Mouse (Mus musculus): Measurements from ENCODE around the gene 1110051M20Rik. TPM values are rescaled to one million over a fixed set of nuclear protein-coding genes. Genes with fewer than 3 reads are reported as not detected.
A peak's percentile ranks its signal among the peaks of the same experiment; 100 is the strongest.

The 1110051M20Rik gene
- polyA plus RNA-seq, 1 experiment: 45.5 TPM

GRCm38 (mm10) chr2:91458252-91458672 is 13.8 kb upstream of the 1110051M20Rik start:
- Histone ChIP-seq H3K36me3 (ENCODE audit: control insufficient read depth, insufficient read depth) (no peaks in the 10 kb centered on the region), H3K27me3 (ENCODE audit: control insufficient read depth, insufficient read depth, insufficient read length) (no peaks in the 10 kb centered on the region), H3K79me2 (ENCODE audit: control insufficient read depth, insufficient read depth) (peaks cover 28% of the 10 kb centered on the region), H3ac (ENCODE audit: control insufficient read depth, insufficient read length) (peak overlapping the region; percentile 61), H3K4me2 (ENCODE audit: low read depth) (peak overlapping the region; percentile 93), H3K4me3 (peak overlapping the region; percentile 73)
- no peak for TF ChIP-seq REST (IDR thresholded peaks at IDR 0.05; ENCODE audit: insufficient read depth, insufficient read length)
- TF ChIP-seq MYOG (IDR thresholded peaks at IDR 0.05; ENCODE audit: control insufficient read depth in 1 of 3, insufficient read depth in 1 of 3, insufficient read length in 2 of 3, low read depth in 2 of 3): no peak
- TF ChIP-seq SRF (IDR thresholded peaks at IDR 0.05; ENCODE audit: control insufficient read depth, insufficient read length, low read depth): no peak
- TF ChIP-seq POLR2A (IDR thresholded peaks at IDR 0.05; ENCODE audit: insufficient read length, low read depth): peak; percentile 23

DNA sequence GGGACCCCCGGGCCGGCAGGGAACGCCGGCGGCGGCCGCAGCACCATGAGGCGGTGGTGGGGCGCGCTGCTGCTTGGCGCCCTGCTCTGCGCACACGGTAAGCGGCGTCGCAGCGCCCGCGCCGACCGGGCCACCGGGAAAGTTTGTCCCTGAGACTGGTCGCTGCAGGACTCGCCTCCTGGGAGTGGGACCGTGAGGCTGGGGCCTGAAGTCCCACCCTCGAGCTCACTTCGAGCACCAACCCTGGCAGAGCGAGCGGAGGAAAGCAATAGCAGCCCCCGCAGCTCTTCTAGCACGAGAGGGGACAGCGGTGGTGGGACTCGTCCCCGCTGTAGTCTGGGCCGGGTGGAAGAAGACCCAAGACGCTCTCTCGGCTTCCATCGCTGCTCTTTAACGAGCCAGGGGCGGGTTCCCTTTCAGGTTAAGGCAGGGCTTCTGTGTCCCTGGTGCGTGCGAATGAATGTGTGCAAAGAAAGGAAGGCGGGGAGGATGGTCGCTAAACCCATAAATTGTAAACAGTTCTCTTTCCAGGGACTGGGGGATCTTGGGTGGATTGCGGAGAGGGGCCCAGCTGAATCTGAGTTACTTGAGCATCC is 13.2 kb upstream of the 1110051M20Rik start:
- H3ac ChIP-seq (ENCODE audit: control insufficient read depth, insufficient read length): peak overlapping the region; percentile 61
- peak overlapping the region; percentile 93 for H3K4me2 ChIP-seq (ENCODE audit: low read depth)
- no peaks in the 10 kb centered on the region for H3K27me3 ChIP-seq (ENCODE audit: control insufficient read depth, insufficient read depth, insufficient read length)
- peak overlapping the region; percentile 73 for H3K4me3 ChIP-seq
- TF ChIP-seq MYOD1 (IDR thresholded peaks at IDR 0.05; ENCODE audit: control insufficient read depth in 1 of 3, insufficient read length in 2 of 3, low read depth in 2 of 3): no peak
- no peak for TF ChIP-seq E2F4 (IDR thresholded peaks at IDR 0.05; ENCODE audit: insufficient read depth)
- TF ChIP-seq USF1 (IDR thresholded peaks at IDR 0.05; ENCODE audit: low read depth): no peak
- no peak for TF ChIP-seq TCF12 (IDR thresholded peaks at IDR 0.05; ENCODE audit: insufficient read depth, poor library complexity, severe bottlenecking)
- H3K36me3 ChIP-seq (ENCODE audit: control insufficient read depth, insufficient read depth): no peaks in the 10 kb centered on the region
- H3K79me2 ChIP-seq (ENCODE audit: control insufficient read depth, insufficient read depth): peaks cover 25% of the 10 kb centered on the region

DNA sequence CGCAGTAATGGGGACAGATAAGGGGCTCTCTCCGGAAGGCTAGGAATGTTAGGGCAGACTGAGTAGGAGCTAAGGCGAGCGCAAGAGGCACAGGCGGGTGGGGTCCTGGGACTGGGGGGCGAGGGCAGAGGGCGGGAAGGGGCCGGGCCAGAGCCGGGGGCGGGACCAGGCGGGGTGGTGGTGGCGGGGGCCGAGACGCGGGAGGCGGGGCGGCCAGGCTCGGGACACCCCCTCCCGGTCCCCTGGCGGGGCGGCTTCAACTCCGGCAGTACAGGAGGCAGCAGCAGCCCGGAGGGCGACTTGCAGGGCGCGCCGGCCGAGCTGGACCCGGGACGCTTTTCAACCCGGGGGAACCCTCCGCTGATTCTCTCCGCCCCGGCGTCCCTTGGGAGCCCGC is 12.8 kb upstream of the 1110051M20Rik start, which contains the start of gene Lrp4:
Gene Lrp4, plus strand, starts transcription at position 253 of the 397 bp plus-strand sequence.
- H3K79me2 ChIP-seq (ENCODE audit: control insufficient read depth, insufficient read depth): peaks cover 20% of the 10 kb centered on the region
- H3ac ChIP-seq (ENCODE audit: control insufficient read depth, insufficient read length): peak within 1 kb of the TSS; percentile 61
- TF ChIP-seq E2F4 (IDR thresholded peaks at IDR 0.05; ENCODE audit: insufficient read depth) (no peak), TCF3 (IDR thresholded peaks at IDR 0.05; ENCODE audit: insufficient read length, low read depth) (no peak), POLR2A (IDR thresholded peaks at IDR 0.05; ENCODE audit: insufficient read length, low read depth) (peak; percentile 81), CEBPB (IDR thresholded peaks at IDR 0.05; ENCODE audit: insufficient read depth, poor library complexity, severe bottlenecking) (no peak), POLR2AphosphoS2 (IDR thresholded peaks at IDR 0.05; ENCODE audit: insufficient read length, low read depth) (peak; percentile 79), REST (IDR thresholded peaks at IDR 0.05; ENCODE audit: insufficient read depth, insufficient read length) (no peak), MYOD1 (IDR thresholded peaks at IDR 0.05; ENCODE audit: control insufficient read depth in 1 of 3, insufficient read length in 2 of 3, low read depth in 2 of 3) (no peak), MAX (IDR thresholded peaks at IDR 0.05; ENCODE audit: low read depth) (no peak), TCF12 (IDR thresholded peaks at IDR 0.05; ENCODE audit: insufficient read depth, poor library complexity, severe bottlenecking) (no peak)
- no peaks in the 10 kb centered on the region for H3K36me3 ChIP-seq (ENCODE audit: control insufficient read depth, insufficient read depth)
- peak within 1 kb of the TSS; percentile 73 for H3K4me3 ChIP-seq
- peak within 1 kb of the TSS; percentile 93 for H3K4me2 ChIP-seq (ENCODE audit: low read depth)
- no peaks in the 10 kb centered on the region for H3K27me3 ChIP-seq (ENCODE audit: control insufficient read depth, insufficient read depth, insufficient read length)

DNA sequence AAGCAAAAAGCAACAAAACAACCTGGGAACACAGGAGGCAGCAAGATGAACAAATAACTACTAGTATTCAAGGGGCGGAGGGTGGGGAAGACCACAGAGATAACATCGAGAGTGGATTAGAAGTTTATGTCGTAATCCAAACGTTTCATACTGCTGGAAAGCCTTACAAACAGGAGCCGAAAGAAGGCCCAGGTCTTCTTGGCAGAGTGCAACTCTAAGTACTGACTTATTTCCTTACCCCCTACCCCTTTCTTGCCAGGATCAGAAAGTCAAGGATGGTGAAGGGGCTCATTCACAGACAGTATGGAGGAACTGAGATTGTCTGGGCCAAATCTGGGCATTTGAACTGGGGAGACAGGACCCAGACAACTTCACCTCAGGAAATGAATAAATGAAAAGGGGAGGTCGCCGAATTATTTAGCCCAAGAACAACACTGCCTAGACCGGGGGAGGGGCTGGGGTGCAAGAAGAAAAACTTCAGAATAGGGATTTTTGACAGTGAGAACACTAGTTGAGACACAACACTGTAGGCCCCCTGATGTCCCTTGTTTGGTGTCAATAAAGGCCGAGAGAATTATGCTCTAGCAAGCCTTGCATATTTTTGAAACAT is 12.1 kb upstream of the 1110051M20Rik start:
- Histone ChIP-seq H3K79me2 (ENCODE audit: control insufficient read depth, insufficient read depth) (peaks cover 14% of the 10 kb centered on the region), H3K4me2 (ENCODE audit: low read depth) (peak overlapping the region; percentile 75), H3ac (ENCODE audit: control insufficient read depth, insufficient read length) (no peak overlapping the region), H3K27me3 (ENCODE audit: control insufficient read depth, insufficient read depth, insufficient read length) (no peaks in the 10 kb centered on the region), H3K36me3 (ENCODE audit: control insufficient read depth, insufficient read depth) (no peaks in the 10 kb centered on the region), H3K4me3 (peak overlapping the region; percentile 73)
- TF ChIP-seq POLR2AphosphoS2 (IDR thresholded peaks at IDR 0.05; ENCODE audit: insufficient read length, low read depth) (no peak), MYOD1 (IDR thresholded peaks at IDR 0.05; ENCODE audit: control insufficient read depth in 1 of 3, insufficient read length in 2 of 3, low read depth in 2 of 3) (no peak), SRF (IDR thresholded peaks at IDR 0.05; ENCODE audit: control insufficient read depth, insufficient read length, low read depth) (no peak), REST (IDR thresholded peaks at IDR 0.05; ENCODE audit: insufficient read depth, insufficient read length) (no peak), MAX (IDR thresholded peaks at IDR 0.05; ENCODE audit: low read depth) (no peak), TCF12 (IDR thresholded peaks at IDR 0.05; ENCODE audit: insufficient read depth, poor library complexity, severe bottlenecking) (no peak), TCF3 (IDR thresholded peaks at IDR 0.05; ENCODE audit: insufficient read length, low read depth) (no peak), POLR2A (IDR thresholded peaks at IDR 0.05; ENCODE audit: insufficient read length, low read depth) (no peak), USF1 (IDR thresholded peaks at IDR 0.05; ENCODE audit: low read depth) (no peak), E2F4 (IDR thresholded peaks at IDR 0.05; ENCODE audit: insufficient read depth) (no peak), CEBPB (IDR thresholded peaks at IDR 0.05; ENCODE audit: insufficient read depth, poor library complexity, severe bottlenecking) (no peak), MYOG (IDR thresholded peaks at IDR 0.05; ENCODE audit: control insufficient read depth in 1 of 3, insufficient read depth in 1 of 3, insufficient read length in 2 of 3, low read depth in 2 of 3) (no peak)

- Histone ChIP-seq H3K4me2 (ENCODE audit: low read depth) (no peak overlapping the region), H3K79me2 (ENCODE audit: control insufficient read depth, insufficient read depth) (peaks cover 14% of the 10 kb centered on the region)
Observed at GRCm38 (mm10) chr2:91455826-91456225, 11.3 kb upstream of the 1110051M20Rik start.

More at GRCm38 (mm10) chr2:91455826-91456225, 11.3 kb upstream of the 1110051M20Rik start:
- TF ChIP-seq TCF12 (IDR thresholded peaks at IDR 0.05; ENCODE audit: insufficient read depth, poor library complexity, severe bottlenecking) (no peak), POLR2AphosphoS2 (IDR thresholded peaks at IDR 0.05; ENCODE audit: insufficient read length, low read depth) (no peak), REST (IDR thresholded peaks at IDR 0.05; ENCODE audit: insufficient read depth, insufficient read length) (no peak), MYOD1 (IDR thresholded peaks at IDR 0.05; ENCODE audit: control insufficient read depth in 1 of 3, insufficient read length in 2 of 3, low read depth in 2 of 3) (no peak), POLR2A (IDR thresholded peaks at IDR 0.05; ENCODE audit: insufficient read length, low read depth) (no peak), CEBPB (IDR thresholded peaks at IDR 0.05; ENCODE audit: insufficient read depth, poor library complexity, severe bottlenecking) (no peak), USF1 (IDR thresholded peaks at IDR 0.05; ENCODE audit: low read depth) (no peak), TCF3 (IDR thresholded peaks at IDR 0.05; ENCODE audit: insufficient read length, low read depth) (no peak), E2F4 (IDR thresholded peaks at IDR 0.05; ENCODE audit: insufficient read depth) (no peak), MYOG (IDR thresholded peaks at IDR 0.05; ENCODE audit: control insufficient read depth in 1 of 3, insufficient read depth in 1 of 3, insufficient read length in 2 of 3, low read depth in 2 of 3) (no peak), SRF (IDR thresholded peaks at IDR 0.05; ENCODE audit: control insufficient read depth, insufficient read length, low read depth) (no peak), MAX (IDR thresholded peaks at IDR 0.05; ENCODE audit: low read depth) (no peak)
- H3K27me3 ChIP-seq (ENCODE audit: control insufficient read depth, insufficient read depth, insufficient read length): no peaks in the 10 kb centered on the region
- no peak overlapping the region for H3K4me3 ChIP-seq
- H3ac ChIP-seq (ENCODE audit: control insufficient read depth, insufficient read length): no peak overlapping the region
- no peaks in the 10 kb centered on the region for H3K36me3 ChIP-seq (ENCODE audit: control insufficient read depth, insufficient read depth)
